Mouse (Mus musculus): ENCODE results near the gene Ms4a4b. TPM values are rescaled to one million over a fixed set of nuclear protein-coding genes. Genes with fewer than 3 reads are reported as not detected.
"Not testable (repeated sequence)": the region's sequence is repeated elsewhere in the genome, so short reads cannot be mapped to it uniquely, and the experiment has no call there.

Gene Ms4a4b
- total and polyA plus RNA-seq, 2 experiments = 0.65 to 1.9 TPM

DNA sequence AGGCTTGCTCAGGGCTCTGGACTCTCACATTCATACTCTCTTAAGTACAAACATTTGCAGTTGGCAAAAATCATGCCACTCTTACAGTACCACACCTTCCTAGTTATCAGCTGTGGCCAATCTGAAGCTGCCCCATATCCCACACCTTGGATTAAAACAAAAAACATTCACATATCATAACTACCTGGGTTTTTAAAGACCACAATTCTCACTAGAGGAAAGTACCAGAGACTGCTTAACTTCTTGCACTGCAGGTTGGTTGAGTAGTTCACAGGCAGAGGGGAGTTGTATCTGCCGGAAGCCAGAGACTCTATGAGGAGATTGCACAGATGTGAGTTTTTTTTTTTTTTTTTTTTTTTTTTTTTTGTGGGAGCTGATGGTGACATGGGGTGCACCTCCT lies 29.3 kb upstream of the Ms4a4b start:
- no peak overlapping the region for H3K9ac ChIP-seq (ENCODE audit: low read depth, low read length)
- WGBS = 95% methylated on average over 1 of the region's 1 CpGs
- H3K27ac ChIP-seq (replicated peaks; ENCODE audit: insufficient read depth, low read depth, low read length) = no peak overlapping the region
- TF ChIP-seq POLR2A (IDR thresholded peaks at IDR 0.05; ENCODE audit: extremely low read depth, insufficient read depth, low read length) = no peak
- no peak for TF ChIP-seq CTCF (IDR thresholded peaks at IDR 0.05; ENCODE audit: low read depth, low read length)
- no peaks in the 10 kb centered on the region for H3K27me3 ChIP-seq (ENCODE audit: control insufficient read depth, insufficient read depth, low read length)
- no peak overlapping the region for H3K4me3 ChIP-seq (ENCODE audit: insufficient read depth, low read depth, low read length)
- H3K36me3 ChIP-seq (ENCODE audit: control insufficient read depth, insufficient read depth, low read length) = no peaks in the 10 kb centered on the region
- H3K4me1 ChIP-seq (ENCODE audit: control insufficient read depth, insufficient read depth, low read length) = no peaks in the 10 kb centered on the region
- no peak for DNase-seq (ENCODE audit: extremely low read depth, low read depth, low spot score)
- H3K79me2 ChIP-seq (ENCODE audit: control insufficient read depth, insufficient read depth, low read length) = no peaks in the 10 kb centered on the region

DNA sequence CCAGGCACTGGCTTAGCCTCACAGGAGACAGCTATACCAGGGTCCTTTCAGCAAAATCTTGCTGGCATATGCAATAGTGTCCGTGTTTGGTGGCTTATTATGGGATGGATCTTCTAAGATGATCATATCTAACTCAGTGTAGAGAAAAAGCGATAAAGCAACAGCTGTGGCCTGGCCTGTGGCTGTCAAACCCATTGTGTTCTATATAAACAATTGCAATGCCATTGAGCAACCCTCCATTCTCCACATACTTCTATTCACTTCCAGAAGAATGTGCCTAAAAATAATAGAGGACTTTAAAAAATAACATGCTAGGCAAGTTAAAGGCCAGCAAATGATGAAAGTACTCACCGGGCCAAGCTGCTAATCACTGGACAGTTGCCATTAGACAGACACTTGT lies 27.8 kb upstream of the Ms4a4b start:
- Histone ChIP-seq H3K27me3 (ENCODE audit: control insufficient read depth, insufficient read depth, low read length) (no peaks in the 10 kb centered on the region), H3K27ac (replicated peaks; ENCODE audit: insufficient read depth, low read depth, low read length) (no peak overlapping the region), H3K9ac (ENCODE audit: low read depth, low read length) (no peak overlapping the region), H3K4me3 (ENCODE audit: insufficient read depth, low read depth, low read length) (no peak overlapping the region), H3K79me2 (ENCODE audit: control insufficient read depth, insufficient read depth, low read length) (no peaks in the 10 kb centered on the region), H3K36me3 (ENCODE audit: control insufficient read depth, insufficient read depth, low read length) (no peaks in the 10 kb centered on the region), H3K4me1 (ENCODE audit: control insufficient read depth, insufficient read depth, low read length) (no peaks in the 10 kb centered on the region)
- TF ChIP-seq CTCF (IDR thresholded peaks at IDR 0.05; ENCODE audit: low read depth, low read length) = no peak
- TF ChIP-seq POLR2A (IDR thresholded peaks at IDR 0.05; ENCODE audit: extremely low read depth, insufficient read depth, low read length) = no peak
- 68% methylated on average over 3 of the region's 3 CpGs for WGBS
- DNase-seq (ENCODE audit: extremely low read depth, low read depth, low spot score) = no peak

DNA sequence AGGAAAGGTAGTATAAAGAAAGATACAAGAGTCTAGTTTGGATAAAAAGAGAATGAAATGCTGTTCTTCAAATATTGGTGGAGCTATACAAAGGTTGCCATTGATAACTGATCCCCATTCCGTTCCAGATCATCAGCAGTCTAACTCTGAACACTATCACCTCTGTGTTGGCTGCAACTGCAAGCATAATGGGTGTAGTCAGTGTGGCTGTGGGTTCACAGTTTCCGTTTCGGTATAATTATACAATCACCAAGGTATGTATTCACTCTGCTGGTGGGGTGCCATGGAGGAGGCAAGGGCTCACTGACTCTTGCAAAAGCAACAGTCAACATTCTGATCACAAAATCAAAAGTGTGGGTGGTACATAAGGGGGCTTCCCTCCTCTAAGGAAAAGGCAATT lies 24.5 kb upstream of the Ms4a4b start:
- not testable (repeated sequence) for H3K4me1 ChIP-seq (ENCODE audit: control insufficient read depth, insufficient read depth, low read length); DNase-seq (ENCODE audit: extremely low read depth, low read depth, low spot score); H3K9ac ChIP-seq (ENCODE audit: low read depth, low read length); H3K4me3 ChIP-seq (ENCODE audit: insufficient read depth, low read depth, low read length); H3K27me3 ChIP-seq (ENCODE audit: control insufficient read depth, insufficient read depth, low read length); H3K36me3 ChIP-seq (ENCODE audit: control insufficient read depth, insufficient read depth, low read length); H3K79me2 ChIP-seq (ENCODE audit: control insufficient read depth, insufficient read depth, low read length); H3K27ac ChIP-seq (replicated peaks; ENCODE audit: insufficient read depth, low read depth, low read length)
- WGBS = 86% methylated on average over 3 of the region's 3 CpGs

DNA sequence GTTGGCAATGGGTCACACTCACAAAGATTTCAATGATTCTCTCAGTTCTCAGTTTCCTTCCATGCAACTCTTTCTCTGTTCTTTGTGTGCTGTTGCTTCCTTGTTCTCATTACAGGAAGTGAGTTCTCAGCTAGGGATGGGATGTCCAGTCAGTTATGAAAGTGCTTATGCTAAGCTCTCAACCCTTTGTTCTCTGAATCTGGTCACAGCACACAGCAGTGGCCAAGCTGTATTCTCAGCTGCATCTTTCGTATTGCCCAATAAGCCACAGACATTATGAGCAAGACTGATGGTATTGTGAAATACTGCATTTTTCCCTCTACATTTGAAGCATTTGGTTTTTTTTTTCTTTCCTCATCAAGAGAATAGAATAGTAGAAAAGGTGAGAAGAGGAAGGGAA lies 12.1 kb upstream of the Ms4a4b start:
- not testable (repeated sequence) for H3K27me3 ChIP-seq (ENCODE audit: control insufficient read depth, insufficient read depth, low read length); H3K4me1 ChIP-seq (ENCODE audit: control insufficient read depth, insufficient read depth, low read length); H3K27ac ChIP-seq (replicated peaks; ENCODE audit: insufficient read depth, low read depth, low read length); H3K9ac ChIP-seq (ENCODE audit: low read depth, low read length); H3K36me3 ChIP-seq (ENCODE audit: control insufficient read depth, insufficient read depth, low read length); H3K79me2 ChIP-seq (ENCODE audit: control insufficient read depth, insufficient read depth, low read length); H3K4me3 ChIP-seq (ENCODE audit: insufficient read depth, low read depth, low read length)
- DNase-seq (ENCODE audit: extremely low read depth, low read depth, low spot score) = peak; percentile 38
- 71% methylated on average over 1 of the region's 1 CpGs for WGBS

DNA sequence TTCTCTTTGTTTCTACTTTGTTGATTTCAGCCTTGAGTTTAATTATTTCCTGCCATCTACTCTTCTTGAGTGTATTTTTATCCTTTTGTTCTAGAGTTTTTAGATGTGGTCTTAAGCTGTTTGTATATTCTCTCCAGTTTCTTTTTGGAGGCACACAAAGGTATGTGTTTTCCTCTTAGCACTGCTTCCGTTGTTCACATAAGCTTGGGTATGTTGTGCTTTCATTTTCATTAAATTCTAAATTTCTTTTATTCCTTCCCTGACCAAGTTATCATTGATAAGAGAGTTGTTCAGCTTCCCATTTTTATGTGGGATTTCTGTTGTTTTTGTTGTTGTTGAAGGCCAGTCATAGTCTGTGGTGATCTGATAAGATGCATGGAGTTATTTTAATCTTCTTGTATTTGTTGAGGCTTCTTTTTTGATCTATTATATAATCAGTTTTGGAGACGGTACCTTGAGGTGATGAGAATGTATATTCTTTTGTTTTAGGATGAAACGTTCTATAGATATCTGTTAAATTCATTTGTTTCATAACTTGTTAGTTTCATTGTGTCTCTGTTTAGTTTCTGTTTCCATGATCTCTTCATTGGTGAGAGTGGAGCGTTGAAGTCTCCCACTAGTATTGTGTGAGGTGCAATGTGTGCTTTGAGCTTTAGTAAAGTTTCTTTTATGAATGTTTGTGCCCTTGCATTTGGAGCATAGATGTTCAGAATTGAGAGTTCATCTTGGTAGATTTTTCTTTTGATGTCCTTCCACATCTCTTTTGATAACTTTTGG lies 8.1 kb upstream of the Ms4a4b start:
- Histone ChIP-seq H3K4me3 (ENCODE audit: insufficient read depth, low read depth, low read length) (no peak overlapping the region), H3K27me3 (ENCODE audit: control insufficient read depth, insufficient read depth, low read length) (no peaks in the 10 kb centered on the region), H3K79me2 (ENCODE audit: control insufficient read depth, insufficient read depth, low read length) (no peaks in the 10 kb centered on the region), H3K27ac (replicated peaks; ENCODE audit: insufficient read depth, low read depth, low read length) (no peak overlapping the region), H3K9ac (ENCODE audit: low read depth, low read length) (no peak overlapping the region), H3K4me1 (ENCODE audit: control insufficient read depth, insufficient read depth, low read length) (no peaks in the 10 kb centered on the region), H3K36me3 (ENCODE audit: control insufficient read depth, insufficient read depth, low read length) (no peaks in the 10 kb centered on the region)
- TF ChIP-seq POLR2A (IDR thresholded peaks at IDR 0.05; ENCODE audit: extremely low read depth, insufficient read depth, low read length) (no peak), CTCF (IDR thresholded peaks at IDR 0.05; ENCODE audit: low read depth, low read length) (no peak)
- 88% methylated on average over 4 of the region's 4 CpGs for WGBS
- no peak for DNase-seq (ENCODE audit: extremely low read depth, low read depth, low spot score)

DNA sequence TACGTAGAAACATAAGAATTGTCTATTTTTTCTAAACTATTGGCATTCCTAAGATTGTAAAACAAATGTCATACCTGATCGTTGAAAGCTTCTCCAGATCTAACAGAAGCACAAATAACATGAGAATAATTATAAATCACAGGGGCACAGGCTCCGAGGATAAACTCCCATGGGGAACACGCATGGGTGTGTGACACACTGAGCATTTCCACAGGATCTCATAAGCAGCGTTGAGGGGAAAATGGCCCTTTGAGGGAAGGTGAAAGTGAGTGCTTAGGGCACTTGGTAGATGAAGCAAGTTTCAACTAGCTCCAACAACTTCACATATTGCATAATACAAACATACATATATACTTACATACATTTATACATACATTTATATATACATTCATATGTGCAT lies 611 bp downstream of the Ms4a4b start:
- Histone ChIP-seq H3K27ac (replicated peaks; ENCODE audit: insufficient read depth, low read depth, low read length) (no peak overlapping the region), H3K36me3 (ENCODE audit: control insufficient read depth, insufficient read depth, low read length) (no peaks in the 10 kb centered on the region), H3K79me2 (ENCODE audit: control insufficient read depth, insufficient read depth, low read length) (no peaks in the 10 kb centered on the region), H3K4me1 (ENCODE audit: control insufficient read depth, insufficient read depth, low read length) (no peaks in the 10 kb centered on the region), H3K27me3 (ENCODE audit: control insufficient read depth, insufficient read depth, low read length) (no peaks in the 10 kb centered on the region), H3K9ac (ENCODE audit: low read depth, low read length) (no peak overlapping the region), H3K4me3 (ENCODE audit: insufficient read depth, low read depth, low read length) (no peak overlapping the region)
- no peak for DNase-seq (ENCODE audit: extremely low read depth, low read depth, low spot score)
- no peak for TF ChIP-seq POLR2A (IDR thresholded peaks at IDR 0.05; ENCODE audit: extremely low read depth, insufficient read depth, low read length)
- TF ChIP-seq CTCF (IDR thresholded peaks at IDR 0.05; ENCODE audit: low read depth, low read length) = no peak
- WGBS = 89% methylated on average over 5 of the region's 5 CpGs

All from liver, adult 2 months (tissue).